ENCODE assay signal across 12 mouse cellular contexts in genomic region chr4:152136112-152136875, GRCm38 (mm10). TPM values are rescaled to one million over a fixed set of nuclear protein-coding genes. Genes with fewer than 3 reads are reported as not detected.
DNase-seq lines count a peak whose midpoint lies in the region; ATAC-seq lines count a peak whose summit lies in the region.
"Had no signal": no experiment of that assay in that cellular context is flagged by ENCODE, and none has a peak within 500 bp of the region (broad histone marks: within the 10 kb centered on the region; RNA-seq: fewer than 3 reads in every experiment).

No protein-coding gene starts in this region.

- whole genome bisulfite sequencing in heart, embryonic 11.5 days (ENCODE audit: insufficient replicate concordance), result 34% methylated on average over 6 of the region's 6 CpGs

- no peak for ATAC-seq in heart, embryonic 11.5 days (replicated peaks; ENCODE audit: insufficient number of reproducible peaks, low FRiP score, low TSS enrichment)

- peaks cover 14% of the 10 kb centered on the region for H3K4me1 ChIP-seq in heart, embryonic 11.5 days (ENCODE audit: control insufficient read depth, insufficient read depth, low read length)

- H3K4me3 ChIP-seq in heart, embryonic 11.5 days (ENCODE audit: low read depth, low read length), result no peak overlapping the region
- H3K4me3 ChIP-seq: limb, embryonic 12.5 days had no signal

- H3K4me2 ChIP-seq in heart, embryonic 11.5 days, result no peak overlapping the region
- H3K4me2 ChIP-seq: limb, embryonic 12.5 days had no signal

- peak; percentile 91 for DNase-seq in heart, adult 11 months
- peak; percentile 34 for DNase-seq in lung, postnatal 14 days
- no peak for DNase-seq in lung, postnatal 25 days (ENCODE audit: low spot score)
- peak; percentile 68 for DNase-seq in NIH3T3 (ENCODE audit: low read depth)
- DNase-seq in retina, embryonic 14.5 days (ENCODE audit: low spot score), result peak; percentile 77
- no peak for DNase-seq in yolk sac, embryonic 10.5 days (ENCODE audit: low spot score)
- DNase-seq in layer of hippocampus, adult 18-20 months (ENCODE audit: low spot score in 2 of 2), result no peak
- DNase-seq: right cerebral cortex, adult 18-20 months; thymus, adult 18-20 months had no signal

- H3K27ac ChIP-seq in heart, embryonic 11.5 days (ENCODE audit: low read depth, low read length), result no peak overlapping the region
- H3K27ac ChIP-seq: limb, embryonic 12.5 days had no signal

- no peaks in the 10 kb centered on the region for H3K36me3 ChIP-seq in heart, embryonic 11.5 days (ENCODE audit: control insufficient read depth, insufficient read depth, low read length)
- H3K36me3 ChIP-seq: limb, embryonic 12.5 days had no signal

- H3K9me3 ChIP-seq in heart, embryonic 11.5 days (replicated peaks; ENCODE audit: control insufficient read depth, low read length), result no peaks in the 10 kb centered on the region
- H3K9me3 ChIP-seq: limb, embryonic 12.5 days had no signal

- peaks cover 53% of the 10 kb centered on the region for H3K27me3 ChIP-seq in heart, embryonic 11.5 days (ENCODE audit: control insufficient read depth, insufficient read depth, low read length)

- no peak overlapping the region for H3K9ac ChIP-seq in heart, embryonic 11.5 days (ENCODE audit: low read depth, low read length)
- H3K9ac ChIP-seq: limb, embryonic 12.5 days had no signal

RNA-seq across cellular contexts. Expression of gene Espn, which starts 15.9 kb away (rescaled TPM):
- polyA plus RNA-seq in heart, embryonic 11.5 days (2014; fragmentation: Nextera tagmentation; extraction: Ambion mirVana), result 0.90 and 1.3 TPM in 2 replicates
- total RNA-seq in layer of hippocampus, adult 18-20 months (2021), result 1 to 10 TPM; 2.8 to 3.0 TPM

RNA-seq across cellular contexts. Expression of gene Tnfrsf25, which starts 20.6 kb away (rescaled TPM):
- polyA plus RNA-seq in heart, embryonic 11.5 days (2014; fragmentation: Nextera tagmentation; extraction: Ambion mirVana), result 0.27 and 0.58 TPM in 2 replicates
- total RNA-seq in layer of hippocampus, adult 18-20 months (2021), result 10 to 100 TPM; 40.4 to 49.5 TPM

RNA-seq across cellular contexts. Expression of gene Hes2, which starts 22.4 kb away (rescaled TPM):
- 0.07 TPM in 1 of 2 replicates, not detected in the other for polyA plus RNA-seq in heart, embryonic 11.5 days (2014; fragmentation: Nextera tagmentation; extraction: Ambion mirVana)
- total RNA-seq in layer of hippocampus, adult 18-20 months (2021), result not detected
- polyA plus RNA-seq: intestine, embryonic 14.5 days; limb, embryonic 12.5 days had no signal

RNA-seq across cellular contexts. Expression of gene Acot7, which starts 41.6 kb away (rescaled TPM):
- 53.1 and 53.6 TPM in 2 replicates for polyA plus RNA-seq in heart, embryonic 11.5 days (2014; fragmentation: Nextera tagmentation; extraction: Ambion mirVana)
- 100 to 1,000 TPM; 329 to 352 TPM for total RNA-seq in layer of hippocampus, adult 18-20 months (2021)

Comparison
In these comparisons a context has a peak if more than half of its experiments do, and no peak if none do; other contexts are left out.
1. DNase-seq: peak in heart, adult 11 months (single experiment), lung, postnatal 14 days (single experiment), NIH3T3 (single experiment) and retina, embryonic 14.5 days (single experiment); none in lung, postnatal 25 days (single experiment), yolk sac, embryonic 10.5 days (single experiment) and layer of hippocampus, adult 18-20 months (0 of 2).